Mouse (Mus musculus) embryonic facial prominence, embryonic 15.5 days (tissue): ENCODE measurements around the gene Pld6. TPM values are rescaled to one million over a fixed set of nuclear protein-coding genes. Genes with fewer than 3 reads are reported as not detected.

ENCODE experiments used
- ATAC-seq: fragments of 200-750 bp; cut with Nextera tagmentation; 2 replicates; pipeline ENCODE4 v1.8.0; 2017; ENCODE audit warnings: low read depth, moderate TSS enrichment; ENCODE audit not compliant: insufficient number of reproducible peaks, low FRiP score, low TSS enrichment
- H3K27ac ChIP-seq: fragments of 300-500 bp; sonication (generic); replicated peaks from 2 replicates; pipeline ENCODE4 v1.5.1; 2015; ENCODE audit warnings: mild to moderate bottlenecking, inconsistent platforms
- H3K27me3 ChIP-seq: fragments of 300-500 bp; sonication (generic); 2 replicates; pipeline ENCODE4 v1.6.1; 2015; ENCODE audit warnings: inconsistent platforms
- H3K36me3 ChIP-seq: fragments of 300-500 bp; sonication (generic); 2 replicates; pipeline ENCODE4 v1.6.1; 2015; ENCODE audit warnings: mild to moderate bottlenecking, inconsistent platforms
- H3K4me1 ChIP-seq: fragments of 300-500 bp; sonication (generic); 2 replicates; pipeline ENCODE4 v1.6.1; 2015; ENCODE audit warnings: inconsistent platforms
- H3K4me2 ChIP-seq: fragments of 300-500 bp; sonication (generic); replicated peaks from 2 replicates; pipeline ENCODE4 v1.6.1; 2015; ENCODE audit warnings: mild to moderate bottlenecking, inconsistent platforms
- H3K4me3 ChIP-seq: fragments of 300-500 bp; sonication (generic); replicated peaks from 2 replicates; pipeline ENCODE4 v1.5.1; 2015; ENCODE audit warnings: mild to moderate bottlenecking, inconsistent platforms
- H3K9ac ChIP-seq: fragments of 300-500 bp; sonication (generic); 2 replicates; pipeline ENCODE4 v1.6.1; 2015; ENCODE audit warnings: inconsistent platforms
- H3K9me3 ChIP-seq: fragments of 300-500 bp; sonication (generic); replicated peaks from 2 replicates; pipeline ENCODE4 v1.6.1; 2016; ENCODE audit warnings: inconsistent platforms
- whole genome bisulfite sequencing: fragments of 180-500 bp; shearing (Covaris S2); methylation state at CpG from one replicate; pipeline ENCODE4 v1.1.7; 2015; 5-methylcytosine and 5-hydroxymethylcytosine counted together
- polyA plus RNA-seq: library from polyadenylated mRNA; unstranded; fragments of >200 nt; fragmentation: Nextera tagmentation; extraction: Ambion mirVana; gene quantifications from 2 replicates; pipeline ENCODE4 v1.2.1, GENCODE M21; 2015

The Pld6 gene
- polyA plus RNA-seq, 1 experiment from 2014 or later: 3.8 TPM

DNA sequence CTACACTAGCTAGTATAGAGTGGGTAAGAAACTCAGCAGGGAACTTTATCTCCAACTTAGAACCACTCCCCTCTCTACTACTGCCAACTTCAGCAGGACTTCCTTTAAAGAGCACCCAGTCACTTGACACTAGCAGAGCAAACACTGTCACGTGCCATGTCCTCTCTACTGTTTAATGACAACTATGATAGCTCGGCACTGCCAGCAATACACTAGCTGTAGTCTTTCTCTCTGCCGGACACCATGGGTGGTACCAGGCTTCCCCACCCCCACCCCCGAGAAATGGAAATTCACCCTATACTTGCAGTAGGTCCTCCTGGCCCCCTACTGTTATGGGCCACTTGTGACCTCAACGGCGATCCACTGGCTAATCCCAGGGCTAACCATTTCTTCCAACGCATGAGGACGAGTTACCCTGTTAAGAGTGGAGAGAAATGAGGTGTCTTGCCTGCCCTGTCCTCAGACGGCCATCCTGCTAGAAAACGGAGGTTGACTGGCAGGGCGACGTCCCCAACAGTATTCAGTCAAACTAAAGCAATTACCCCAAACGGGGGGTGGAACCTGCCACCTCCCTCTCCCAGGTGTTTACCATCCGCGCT, 21.7 kb upstream of the Pld6 start:
- Histone ChIP-seq H3K9me3 (no peaks in the 10 kb centered on the region), H3K4me3 (peak overlapping the region; percentile 78), H3K9ac (peak overlapping the region; percentile 93), H3K4me1 (peaks cover 22% of the 10 kb centered on the region), H3K36me3 (peaks cover 30% of the 10 kb centered on the region), H3K27ac (peak overlapping the region; percentile 98), H3K27me3 (no peaks in the 10 kb centered on the region), H3K4me2 (peak overlapping the region; percentile 81)
- WGBS: under 1% methylated on average over 15 of the region's 15 CpGs
- ATAC-seq: 0 out of 2 replicates have a peak, but pooled peaks have one; percentile 0

DNA sequence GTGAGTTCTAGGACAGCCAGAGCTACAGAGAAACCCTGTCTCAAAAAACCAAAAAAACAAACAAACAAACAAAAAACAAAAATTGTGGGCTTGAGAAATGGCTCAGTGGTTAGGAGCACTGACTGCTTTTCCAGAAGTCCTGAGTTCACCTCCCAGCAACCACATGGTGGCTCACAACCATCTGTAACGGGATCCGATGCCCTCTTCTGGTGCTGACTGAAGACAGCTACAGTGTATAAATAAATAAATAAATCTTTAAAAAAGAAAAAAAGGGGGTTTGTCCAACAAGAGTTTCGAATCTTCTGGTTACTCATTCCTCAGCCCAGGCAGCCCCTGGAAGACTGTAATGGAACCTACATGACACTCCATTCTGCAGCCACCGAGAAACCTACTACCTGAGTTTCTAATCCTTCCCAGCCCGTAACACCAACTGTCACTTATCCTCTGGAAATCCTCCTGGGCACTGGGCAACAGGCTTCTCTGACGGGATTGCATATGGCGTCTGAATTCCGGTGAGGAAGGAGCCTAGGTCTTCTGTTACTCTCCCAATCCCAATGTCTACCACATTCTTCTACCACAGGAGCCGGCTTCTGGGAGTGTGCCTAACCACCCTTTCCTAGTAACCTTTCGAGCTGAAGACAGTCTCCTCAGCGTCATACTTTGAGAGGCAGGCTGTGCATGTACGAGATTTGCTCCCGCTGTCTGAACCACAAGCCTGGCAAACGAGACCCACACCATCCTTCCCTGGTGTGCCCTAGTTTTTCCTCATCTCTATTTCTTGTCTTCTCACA, 20.9 kb upstream of the Pld6 start:
- Histone ChIP-seq H3K9me3 (no peaks in the 10 kb centered on the region), H3K4me2 (peak overlapping the region; percentile 81), H3K36me3 (peaks cover 36% of the 10 kb centered on the region), H3K27ac (peak overlapping the region; percentile 98; the same call in 1 of the 2 replicates), H3K4me1 (peaks cover 22% of the 10 kb centered on the region), H3K4me3 (peak overlapping the region; percentile 78), H3K27me3 (no peaks in the 10 kb centered on the region), H3K9ac (no peak overlapping the region; the same call in 1 of the 2 replicates)
- no peak for ATAC-seq
- 53% methylated on average over 14 of the region's 14 CpGs for WGBS

DNA sequence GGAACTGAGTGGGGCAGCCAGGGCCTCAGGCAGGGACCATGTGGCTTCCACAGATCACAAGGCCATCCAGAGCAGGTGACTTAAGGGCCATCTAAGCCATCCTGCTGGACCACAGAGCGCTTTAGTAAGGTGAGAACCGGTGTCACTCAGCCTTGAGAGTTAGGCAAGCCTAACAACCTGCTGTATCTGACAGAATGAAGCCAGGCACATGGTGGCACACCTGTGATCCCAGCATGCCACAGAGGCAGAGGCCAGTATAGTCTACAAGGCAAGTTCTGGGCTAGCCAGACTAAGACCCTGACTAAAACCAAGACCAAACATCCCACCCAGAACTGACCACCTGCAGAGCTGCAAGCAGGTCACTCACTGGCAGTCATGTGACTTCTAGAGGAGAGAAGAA, 18.2 kb upstream of the Pld6 start:
- Histone ChIP-seq H3K27me3 (no peaks in the 10 kb centered on the region), H3K4me3 (no peak overlapping the region), H3K4me1 (peaks cover 16% of the 10 kb centered on the region), H3K27ac (no peak overlapping the region; the same call in 1 of the 2 replicates), H3K4me2 (no peak overlapping the region), H3K9me3 (no peaks in the 10 kb centered on the region), H3K9ac (no peak overlapping the region), H3K36me3 (peaks cover 63% of the 10 kb centered on the region)
- ATAC-seq: no peak
- 82% methylated on average over 2 of the region's 2 CpGs for WGBS

DNA sequence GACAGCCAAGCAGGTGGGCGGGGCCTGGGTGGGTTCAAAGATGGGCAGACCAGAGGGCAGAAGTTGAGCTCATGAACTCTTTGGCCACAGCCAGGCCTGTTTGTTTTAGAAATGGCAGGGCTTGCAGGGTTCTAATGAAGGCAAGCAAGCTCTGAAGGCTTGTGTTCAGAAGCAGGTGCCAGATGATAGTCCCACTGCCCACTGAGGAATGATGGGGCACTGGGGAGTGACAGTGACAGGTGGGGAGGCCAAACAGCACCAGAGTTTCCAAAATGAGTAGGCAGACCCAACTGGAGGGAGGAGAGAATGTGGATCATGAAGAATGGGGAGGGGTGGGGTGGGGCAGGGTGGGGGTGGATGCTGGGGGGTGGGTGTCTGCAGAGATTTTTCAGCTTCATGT, 17.8 kb upstream of the Pld6 start:
- H3K36me3 ChIP-seq: peaks cover 67% of the 10 kb centered on the region
- 85% methylated on average over 1 of the region's 1 CpGs for WGBS

DNA sequence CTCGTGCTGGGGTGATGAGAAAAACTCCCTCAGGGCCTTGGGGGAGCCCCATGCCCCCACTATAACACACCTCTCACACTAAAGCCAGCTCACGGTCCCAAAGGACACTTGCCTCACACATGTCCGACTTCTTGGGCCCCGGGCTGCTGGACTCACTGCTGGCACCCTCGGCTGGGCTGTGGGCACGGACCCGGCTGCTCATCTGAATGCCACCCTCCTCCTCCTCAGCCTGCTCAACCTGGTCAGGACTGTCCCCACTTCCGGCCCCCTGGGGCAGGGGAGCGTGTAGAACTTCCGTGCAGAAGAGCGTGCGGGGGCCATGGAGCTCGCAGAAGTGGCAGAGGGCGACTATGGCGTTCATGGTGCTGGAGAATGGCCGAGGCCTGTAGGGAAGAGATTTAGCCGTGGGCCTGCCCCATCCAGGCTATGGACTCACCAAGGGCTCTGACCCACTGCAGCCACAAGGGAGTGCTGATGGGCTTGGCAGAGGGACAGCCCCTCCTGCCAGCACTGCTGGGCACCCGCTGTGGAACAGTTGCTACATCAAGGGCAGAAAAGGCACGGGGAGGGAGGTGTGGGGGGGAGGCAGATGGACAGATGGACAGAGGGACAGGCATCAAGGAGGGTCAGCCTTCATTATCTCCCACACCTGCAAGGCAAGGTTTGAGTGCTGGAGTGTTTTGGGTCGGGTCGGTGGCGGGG, 17.1 kb upstream of the Pld6 start:
- ATAC-seq: no peak
- H3K9me3 ChIP-seq: no peaks in the 10 kb centered on the region
- no peaks in the 10 kb centered on the region for H3K27me3 ChIP-seq
- H3K36me3 ChIP-seq: peaks cover 74% of the 10 kb centered on the region
- H3K4me3 ChIP-seq: no peak overlapping the region
- peaks cover 12% of the 10 kb centered on the region for H3K4me1 ChIP-seq
- 91% methylated on average over 22 of the region's 22 CpGs for WGBS
- no peak overlapping the region; the same call in 1 of the 2 replicates for H3K27ac ChIP-seq
- no peak overlapping the region for H3K9ac ChIP-seq
- no peak overlapping the region for H3K4me2 ChIP-seq

More for the DNA sequence above, 17.8 kb upstream of the Pld6 start:
- Histone ChIP-seq H3K9ac (no peak overlapping the region), H3K27me3 (no peaks in the 10 kb centered on the region), H3K4me3 (no peak overlapping the region), H3K4me2 (no peak overlapping the region), H3K27ac (no peak overlapping the region), H3K4me1 (peaks cover 12% of the 10 kb centered on the region), H3K9me3 (no peaks in the 10 kb centered on the region)
- ATAC-seq: no peak

DNA sequence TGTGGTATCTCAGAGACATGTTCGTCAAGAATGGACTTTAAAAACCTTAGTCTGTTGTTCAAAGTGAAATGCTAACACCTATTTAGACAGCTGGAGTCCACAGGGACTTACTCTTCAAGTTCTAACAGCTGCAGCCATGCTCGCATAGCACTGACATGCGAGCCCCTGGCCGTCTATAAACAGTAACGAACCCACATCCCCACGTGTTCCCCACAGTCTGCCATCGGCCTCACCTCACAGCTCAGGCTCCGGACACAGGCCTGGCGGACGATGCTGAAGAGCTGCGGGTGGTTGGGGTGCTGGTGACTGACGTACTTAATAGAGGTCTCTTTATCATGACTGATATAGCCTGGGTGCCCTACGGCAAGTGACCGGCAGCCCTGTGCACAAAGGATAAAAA, 16.1 kb upstream of the Pld6 start:
- Histone ChIP-seq H3K4me1 (peaks cover 6% of the 10 kb centered on the region), H3K9ac (no peak overlapping the region), H3K27ac (no peak overlapping the region), H3K36me3 (peaks cover 84% of the 10 kb centered on the region), H3K4me2 (no peak overlapping the region), H3K9me3 (no peaks in the 10 kb centered on the region), H3K27me3 (no peaks in the 10 kb centered on the region), H3K4me3 (no peak overlapping the region)
- 82% methylated on average over 14 of the region's 14 CpGs for WGBS
- no peak for ATAC-seq

DNA sequence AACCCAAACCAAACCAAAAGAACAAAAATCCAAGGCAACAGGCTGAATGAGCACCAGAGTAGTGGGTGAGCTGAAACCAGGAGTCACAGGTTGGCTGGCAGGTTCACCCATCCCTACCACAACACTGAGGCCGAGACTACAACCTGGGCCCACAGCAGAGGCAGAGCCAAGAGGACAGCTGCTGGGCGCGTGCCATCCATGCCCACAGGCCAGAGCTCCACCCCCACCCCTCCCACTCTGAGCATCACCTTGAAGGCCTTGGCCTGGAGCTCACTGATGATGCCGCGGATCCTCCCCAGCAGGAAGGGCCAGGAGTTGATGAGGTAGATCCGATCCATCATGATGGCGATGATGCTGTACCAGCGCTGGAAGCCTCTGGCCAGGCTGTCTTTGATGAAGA, 14.4 kb upstream of the Pld6 start:
- Histone ChIP-seq H3K4me2 (no peak overlapping the region), H3K4me3 (no peak overlapping the region), H3K27me3 (no peaks in the 10 kb centered on the region), H3K9me3 (no peaks in the 10 kb centered on the region), H3K27ac (no peak overlapping the region), H3K4me1 (no peaks in the 10 kb centered on the region), H3K9ac (no peak overlapping the region), H3K36me3 (peaks cover 91% of the 10 kb centered on the region)
- ATAC-seq: no peak
- WGBS: 96% methylated on average over 8 of the region's 8 CpGs

DNA sequence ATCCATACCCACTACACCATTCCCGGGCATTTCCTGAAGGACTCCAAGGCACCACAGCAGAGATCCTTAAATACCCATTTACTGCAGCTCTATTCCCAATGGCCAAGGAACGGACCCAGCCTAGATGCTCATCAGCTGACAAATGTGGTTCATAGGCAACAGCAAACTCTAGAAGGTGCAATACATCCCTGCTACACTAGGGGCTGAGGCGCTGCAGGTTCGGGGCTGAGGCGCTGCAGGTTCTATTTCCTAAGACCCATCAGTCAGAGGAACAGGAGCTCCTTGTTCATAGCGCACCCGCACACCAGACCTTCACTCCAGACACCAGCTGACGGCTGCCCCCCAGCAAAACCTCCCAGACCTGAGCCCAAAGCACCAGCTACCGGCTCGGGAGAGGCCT, 13.0 kb upstream of the Pld6 start:
- Histone ChIP-seq H3K36me3 (peaks cover 91% of the 10 kb centered on the region), H3K4me2 (no peak overlapping the region), H3K9me3 (no peaks in the 10 kb centered on the region), H3K9ac (no peak overlapping the region), H3K27me3 (no peaks in the 10 kb centered on the region), H3K27ac (no peak overlapping the region), H3K4me1 (no peaks in the 10 kb centered on the region), H3K4me3 (no peak overlapping the region)
- WGBS: 93% methylated on average over 10 of the region's 10 CpGs
- ATAC-seq: no peak

DNA sequence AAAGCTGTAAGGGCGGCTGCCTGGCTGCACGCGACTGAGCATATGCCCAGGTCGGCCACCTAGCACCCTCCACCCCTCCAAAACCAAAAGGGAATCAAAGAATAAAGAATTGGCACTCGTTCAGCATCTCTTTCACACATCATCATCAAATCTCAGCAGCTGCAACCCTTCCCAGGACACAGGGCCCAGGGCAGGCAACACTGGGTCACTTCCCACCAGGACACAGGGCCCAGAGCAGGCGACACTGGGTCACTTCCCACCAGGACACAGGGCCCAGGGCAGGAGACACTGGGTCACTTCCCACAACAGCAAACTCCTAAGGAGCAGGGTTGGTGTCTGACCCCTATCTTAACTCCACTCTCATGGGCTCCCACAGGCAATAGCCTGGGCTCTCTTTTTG, 5.9 kb upstream of the Pld6 start:
- H3K4me3 ChIP-seq: no peak overlapping the region
- ATAC-seq: no peak
- no peak overlapping the region for H3K9ac ChIP-seq
- H3K27ac ChIP-seq: no peak overlapping the region
- no peaks in the 10 kb centered on the region for H3K9me3 ChIP-seq
- no peaks in the 10 kb centered on the region for H3K27me3 ChIP-seq
- no peak overlapping the region for H3K4me2 ChIP-seq
- WGBS: 94% methylated on average over 6 of the region's 6 CpGs
- peaks cover 73% of the 10 kb centered on the region for H3K36me3 ChIP-seq
- H3K4me1 ChIP-seq: no peaks in the 10 kb centered on the region

DNA sequence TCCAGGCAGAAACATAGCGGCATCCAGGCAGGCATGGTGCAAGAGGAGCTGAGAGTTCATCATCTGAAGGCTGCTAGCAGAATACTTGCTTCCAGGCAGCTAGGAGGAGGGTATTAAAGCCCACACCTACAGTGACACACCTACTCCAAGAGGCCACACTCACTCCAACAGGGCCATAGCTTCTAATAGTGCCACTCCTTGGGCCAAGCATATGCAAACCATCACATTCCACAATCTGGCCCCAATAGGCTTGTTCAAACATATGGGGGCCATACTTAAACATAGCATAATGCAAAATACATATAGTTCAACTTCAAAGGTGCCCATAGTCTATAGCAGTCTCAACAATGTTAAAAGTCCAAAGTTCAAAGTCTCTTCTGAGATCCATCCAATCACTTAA, 1.9 kb upstream of the Pld6 start:
- peaks cover 37% of the 10 kb centered on the region for H3K36me3 ChIP-seq
- no peak overlapping the region for H3K4me3 ChIP-seq
- H3K4me2 ChIP-seq: no peak overlapping the region
- no peak overlapping the region for H3K27ac ChIP-seq
- 0 out of 2 replicates have a peak, but pooled peaks cover 2% of the 10 kb centered on the region for H3K27me3 ChIP-seq
- H3K9me3 ChIP-seq: no peaks in the 10 kb centered on the region
- no peak for ATAC-seq
- H3K9ac ChIP-seq: no peak overlapping the region
- peaks cover 9% of the 10 kb centered on the region for H3K4me1 ChIP-seq
- WGBS: 87% methylated on average over 1 of the region's 1 CpGs

DNA sequence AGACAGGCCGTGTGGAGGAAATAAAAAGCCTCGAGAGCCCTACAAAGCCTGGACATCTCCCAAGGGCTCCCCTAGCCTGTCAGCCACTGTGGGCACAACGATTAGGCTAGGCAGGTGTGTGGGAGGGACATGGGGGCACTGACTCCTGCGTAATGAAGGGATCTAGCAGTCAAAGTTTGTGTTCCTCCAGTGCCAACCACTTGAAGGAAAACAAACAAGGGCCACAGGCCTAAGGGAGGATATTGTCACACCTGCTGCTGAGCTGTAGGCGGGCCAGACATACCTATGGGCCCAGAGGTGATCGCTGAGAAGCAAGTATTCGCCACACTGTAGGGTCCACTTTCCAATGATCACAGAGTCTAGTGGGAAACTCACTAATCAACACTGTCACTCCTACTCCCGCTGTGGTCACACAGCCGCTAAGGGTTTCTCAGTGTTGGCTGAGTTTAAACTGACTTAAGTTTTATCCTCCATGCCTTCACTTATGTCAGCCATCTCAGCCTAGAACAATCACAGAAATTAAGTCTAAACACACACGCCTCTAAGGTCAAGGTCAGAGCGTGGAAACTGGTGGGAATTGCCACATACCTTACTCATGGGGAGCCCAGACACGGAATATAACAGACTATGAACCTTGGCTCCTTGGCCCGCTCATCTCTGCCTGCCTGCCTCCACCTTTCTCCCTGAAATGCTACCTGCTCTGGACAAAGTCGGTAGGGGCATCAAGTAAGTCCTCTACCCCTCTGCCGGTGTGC, 824 bp downstream of the Pld6 start:
- Histone ChIP-seq H3K4me1 (peaks cover 9% of the 10 kb centered on the region), H3K4me2 (peak overlapping the region; percentile 93), H3K27ac (no peak overlapping the region), H3K4me3 (peak overlapping the region; percentile 49), H3K27me3 (0 out of 2 replicates have a peak, but pooled peaks cover 2% of the 10 kb centered on the region), H3K36me3 (peaks cover 10% of the 10 kb centered on the region; the same call in 1 of the 2 replicates), H3K9me3 (no peaks in the 10 kb centered on the region), H3K9ac (peak overlapping the region; percentile 12; the same call in 1 of the 2 replicates)
- no peak for ATAC-seq
- WGBS: 51% methylated on average over 15 of the region's 15 CpGs
